Mouse (Mus musculus): ENCODE measurements around the gene Bhlha9.
"Not testable (repeated sequence)": the region's sequence is repeated elsewhere in the genome, so short reads cannot be mapped to it uniquely, and the experiment has no call there.

Gene Bhlha9

GRCm38 (mm10) chr11:76661790-76662468 lies 10.3 kb upstream of the Bhlha9 start:
- DNase-seq (ENCODE audit: low spot score in 2 of 2), result no peak

- DNase-seq (ENCODE audit: low spot score in 2 of 2), result no peak
Measured at GRCm38 (mm10) chr11:76666002-76666649, 6.1 kb upstream of the Bhlha9 start.

GRCm38 (mm10) chr11:76667807-76668206 lies 4.5 kb upstream of the Bhlha9 start:
- DNase-seq (ENCODE audit: low spot score in 2 of 2), result no peak

GRCm38 (mm10) chr11:76672561-76673384 lies 503 bp downstream of the Bhlha9 start:
- no peak for DNase-seq (ENCODE audit: low spot score in 2 of 2)

- no peak for DNase-seq (ENCODE audit: low spot score in 2 of 2)
Measured at GRCm38 (mm10) chr11:76674199-76674598, 1.9 kb downstream of the Bhlha9 start.

GRCm38 (mm10) chr11:76674704-76675103 lies 2.4 kb downstream of the Bhlha9 start:
- DNase-seq (ENCODE audit: low spot score in 2 of 2), result no peak

GRCm38 (mm10) chr11:76679508-76679907 lies 7.2 kb downstream of the Bhlha9 start, which contains the start of gene Trarg1:
Trarg1 (plus strand) TSS chr11:76679808.
- not testable (repeated sequence) for DNase-seq (ENCODE audit: low spot score in 2 of 2)

GRCm38 (mm10) chr11:76685604-76686003 lies 13.3 kb downstream of the Bhlha9 start:
- no peak for DNase-seq (ENCODE audit: low spot score in 2 of 2)

- DNase-seq (ENCODE audit: low spot score in 2 of 2), result no peak
Measured at GRCm38 (mm10) chr11:76692096-76692495, 19.8 kb downstream of the Bhlha9 start.

GRCm38 (mm10) chr11:76695810-76696209 lies 23.5 kb downstream of the Bhlha9 start:
- DNase-seq (ENCODE audit: low spot score in 2 of 2), result no peak

- no peak for DNase-seq (ENCODE audit: low spot score in 2 of 2)
Measured at GRCm38 (mm10) chr11:76699626-76700025, 27.4 kb downstream of the Bhlha9 start.

- DNase-seq (ENCODE audit: low spot score in 2 of 2), result no peak
Measured at GRCm38 (mm10) chr11:76707656-76708055, 35.4 kb downstream of the Bhlha9 start.

- DNase-seq (ENCODE audit: low spot score in 2 of 2), result no peak
Measured at GRCm38 (mm10) chr11:76708066-76708465, 35.8 kb downstream of the Bhlha9 start.

GRCm38 (mm10) chr11:76708881-76709280 lies 36.6 kb downstream of the Bhlha9 start:
- no peak for DNase-seq (ENCODE audit: low spot score in 2 of 2)

- peak; percentile 46 to 65 for DNase-seq (ENCODE audit: low spot score in 2 of 2)
Measured at GRCm38 (mm10) chr11:76709625-76710452, 37.6 kb downstream of the Bhlha9 start.

- no peak for DNase-seq (ENCODE audit: low spot score in 2 of 2)
Measured at GRCm38 (mm10) chr11:76717000-76717399, 44.7 kb downstream of the Bhlha9 start.

Measured in urinary bladder, postnatal 4 days (tissue).